Mouse (Mus musculus) G1E (cell line): ENCODE measurements around the gene Ccdc187.

Source experiments
- CTCF ChIP-seq: IDR thresholded peaks from 2 replicates; pipeline ENCODE4 v1.5.1; 2012; ENCODE audit warnings: low read depth, low read length, inconsistent platforms, mixed read lengths
- GATA1 ChIP-seq: IDR thresholded peaks from 2 replicates; pipeline ENCODE4 v1.6.1; 2012; ENCODE audit warnings: borderline replicate concordance, low read length, inconsistent platforms, mixed read lengths

DNA sequence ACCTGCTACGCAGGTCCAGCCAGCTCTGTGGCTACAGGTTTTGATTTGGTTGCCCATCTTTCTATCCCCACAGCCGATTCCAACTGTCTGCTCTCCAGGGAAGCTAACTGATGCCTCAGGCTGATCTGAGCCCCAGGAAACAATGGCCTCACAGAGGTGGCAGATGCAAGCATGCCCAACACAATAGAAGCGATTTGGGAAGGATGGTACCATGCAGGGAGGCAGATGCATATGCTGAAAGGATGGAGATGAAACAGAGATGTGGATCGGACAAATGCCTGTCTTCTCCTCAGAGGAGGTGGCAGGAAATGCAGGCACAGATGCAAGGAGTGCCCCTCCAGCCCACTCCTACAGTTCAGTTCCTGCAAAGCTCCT lies 4.5 kb upstream of the Ccdc187 start:
- TF ChIP-seq GATA1 = no peak
- TF ChIP-seq CTCF = no peak
